Mouse (Mus musculus): ENCODE measurements around the gene Gas6.

DNA sequence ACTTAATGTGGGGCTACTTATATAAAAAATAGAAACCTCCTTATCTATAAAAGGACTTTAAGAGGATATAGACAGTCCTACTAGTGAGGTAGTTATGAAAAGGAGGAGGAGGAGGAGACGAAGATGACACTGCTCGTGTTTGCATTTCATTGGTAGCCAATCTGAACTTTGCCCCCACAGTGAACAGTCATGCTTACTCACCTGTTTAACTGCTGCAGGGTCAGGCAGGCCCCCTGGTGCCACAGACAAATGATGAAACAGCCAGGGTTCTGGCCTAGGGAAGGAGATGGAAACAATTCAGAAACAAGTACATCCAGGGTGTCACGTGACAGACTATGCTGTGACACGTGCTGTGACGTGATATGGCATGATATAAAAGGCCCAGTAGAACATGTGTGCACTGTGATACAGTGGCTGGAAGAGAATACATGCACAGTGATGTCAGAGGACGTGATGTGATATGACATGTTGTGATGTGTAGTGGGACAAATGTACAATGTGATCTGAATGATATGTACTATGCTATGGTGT, 42.5 kb downstream of the Gas6 start:
- TF ChIP-seq POLR2AphosphoS5 (IDR thresholded peaks at IDR 0.05; ENCODE audit: insufficient replicate concordance, low read depth, low read length): no peak
- no peak for TF ChIP-seq GATA1 (IDR thresholded peaks at IDR 0.05; ENCODE audit: borderline replicate concordance, low read length)
- no peak for TF ChIP-seq CTCF (IDR thresholded peaks at IDR 0.05; ENCODE audit: low read depth, low read length)
- TF ChIP-seq TAL1 (conservative IDR thresholded peaks at IDR 0.05; ENCODE audit: low read depth, low read length): no peak

All from G1E (cell line).